Mouse (Mus musculus): ENCODE data around the gene Aspg.

Gene Aspg

DNA sequence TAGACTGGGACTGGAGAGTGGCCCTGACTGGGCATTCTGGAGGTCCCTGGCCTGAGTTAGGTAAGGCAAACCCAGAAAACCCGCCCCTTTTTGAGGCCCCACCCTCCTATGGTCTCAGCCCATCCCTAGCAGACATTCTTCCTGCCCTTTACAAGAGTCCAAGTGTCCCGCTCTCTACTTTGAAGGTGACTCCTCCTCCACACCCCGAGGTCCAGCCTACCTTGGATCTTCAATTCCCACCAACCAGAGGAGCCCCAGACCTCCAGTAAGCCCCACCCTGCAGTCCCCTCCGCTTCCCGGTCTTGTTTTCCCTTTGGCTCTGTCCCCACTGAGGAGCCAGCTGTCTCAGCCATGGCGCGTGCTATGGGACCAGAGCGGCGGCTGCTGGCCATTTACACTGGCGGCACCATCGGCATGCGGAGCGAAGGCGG is at the start of gene Aspg:
TSS of gene Aspg (plus strand) at position 139 of the 431 bp plus-strand sequence.
- DNase-seq = no peak

- DNase-seq = peak; percentile 58
These were observed 28.8 kb upstream of the Aspg start for GRCm38 (mm10) chr12:112077651-112078050.

DNA sequence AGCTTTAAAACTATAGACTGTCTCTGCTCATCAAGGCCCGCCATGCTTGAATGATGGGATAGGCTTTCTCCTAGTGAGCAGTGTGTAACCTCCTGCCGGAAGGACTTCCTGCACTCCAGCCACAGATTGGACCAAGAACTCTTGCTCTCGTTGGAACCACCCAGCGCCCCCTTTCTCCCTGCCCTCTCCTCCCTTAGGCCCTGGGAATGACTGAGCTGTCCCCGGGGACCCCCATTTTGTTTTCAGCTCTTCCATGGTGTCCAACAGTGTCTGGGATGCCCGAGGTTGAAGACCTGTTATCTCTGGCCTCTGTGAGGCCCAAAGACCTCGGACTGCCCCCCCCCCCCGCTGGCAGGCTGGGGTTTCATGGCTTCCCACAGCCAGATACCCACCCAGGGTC is 26.6 kb upstream of the Aspg start:
- DNase-seq = no peak

GRCm38 (mm10) chr12:112080911-112081310 is 25.6 kb upstream of the Aspg start:
- no peak for DNase-seq

GRCm38 (mm10) chr12:112082241-112082640 is 24.2 kb upstream of the Aspg start:
- no peak for DNase-seq

DNA sequence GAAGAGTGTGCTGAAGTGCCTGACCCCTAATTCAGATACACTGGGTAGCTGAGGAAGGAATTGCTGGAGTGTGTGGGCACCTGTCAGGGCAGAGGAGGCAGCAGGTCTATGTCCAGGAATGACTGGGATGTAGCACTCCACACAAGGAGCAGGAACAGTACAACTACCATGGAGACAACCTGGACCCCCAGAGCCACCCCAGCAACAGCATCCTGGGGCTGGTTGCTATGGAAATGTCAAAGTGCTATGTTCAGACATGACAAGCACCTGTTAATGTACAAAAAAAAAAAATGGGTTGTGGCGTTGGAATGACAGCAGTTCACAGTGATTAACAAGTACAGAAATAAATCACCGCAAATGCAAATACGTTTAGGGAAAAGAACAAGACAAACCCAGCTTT is 20.2 kb upstream of the Aspg start:
- DNase-seq = no peak

DNA sequence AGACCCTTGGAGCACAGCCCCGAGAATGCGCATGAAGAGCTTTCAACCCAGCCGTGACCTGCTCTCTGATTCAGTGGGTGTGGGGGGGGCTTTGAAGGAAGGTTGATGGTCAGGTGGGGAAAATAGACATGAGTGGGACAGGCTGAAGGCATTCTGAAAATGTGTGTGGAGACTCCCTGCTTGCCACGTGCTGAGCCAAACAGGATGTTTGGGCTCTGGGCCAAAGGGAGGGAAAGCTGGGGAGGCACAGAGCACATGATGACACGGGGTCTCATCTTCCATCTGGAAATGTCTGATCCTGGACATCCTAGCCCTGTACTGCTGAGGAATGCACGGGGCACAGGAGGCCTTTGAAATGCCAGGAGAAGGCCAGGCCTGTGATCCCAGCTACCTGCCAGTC is 19.8 kb upstream of the Aspg start:
- DNase-seq = no peak

- DNase-seq = no peak
These were observed 17.7 kb upstream of the Aspg start for GRCm38 (mm10) chr12:112088609-112089324.

DNA sequence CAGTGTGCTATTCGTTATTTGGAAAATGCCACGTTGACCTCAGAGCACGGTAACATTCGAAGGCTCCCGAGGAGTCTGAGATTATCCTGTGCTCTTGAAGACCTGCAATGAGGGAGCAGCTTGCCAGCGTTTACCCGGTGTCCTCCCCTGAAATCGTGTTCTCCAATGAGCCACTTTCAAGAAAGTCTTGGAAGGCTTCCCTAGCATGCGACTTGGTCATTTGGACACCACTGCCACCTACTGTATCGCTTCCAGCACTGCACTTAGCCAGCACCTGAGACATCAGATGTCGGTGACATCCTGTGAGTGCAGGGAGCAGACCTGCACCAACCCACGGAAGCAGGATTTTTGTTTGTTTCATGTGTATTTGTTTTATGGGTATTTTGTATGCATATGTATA is 15.4 kb upstream of the Aspg start:
- DNase-seq = peak; percentile 87

- DNase-seq = no peak
These were observed 12.1 kb upstream of the Aspg start for GRCm38 (mm10) chr12:112094261-112094880.

DNA sequence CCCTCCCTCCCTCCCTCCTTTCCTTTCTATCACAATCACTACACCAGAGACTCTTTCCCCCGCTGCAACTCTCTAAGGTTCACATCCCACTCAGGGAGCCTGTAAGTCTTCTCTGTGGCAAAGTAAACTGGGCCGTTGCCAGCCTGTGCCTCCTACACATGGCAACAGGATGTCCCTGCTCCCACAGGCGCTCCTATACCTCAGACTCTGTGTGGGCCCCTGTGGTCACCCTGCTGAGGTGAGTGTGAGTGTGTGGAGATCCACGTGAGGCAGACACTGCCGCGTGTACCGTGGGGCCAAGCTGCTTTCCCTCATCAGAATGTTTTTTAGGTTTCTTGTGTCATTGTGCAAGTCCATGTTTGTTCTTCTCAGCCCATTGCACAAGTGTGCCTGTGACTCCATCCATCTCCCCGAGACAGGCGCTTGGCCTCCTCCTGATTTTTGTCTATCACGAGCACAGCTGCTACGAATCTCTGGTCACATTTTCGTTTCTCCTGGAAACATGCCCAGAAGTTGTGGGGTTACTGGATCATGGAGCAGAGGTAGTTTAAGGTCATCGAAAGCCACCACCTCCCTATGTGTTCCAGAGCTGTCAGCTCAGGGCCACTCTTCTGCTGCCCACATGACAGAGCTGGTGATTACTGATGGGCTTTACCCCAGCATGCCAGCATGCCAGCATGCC is 10.3 kb upstream of the Aspg start:
- no peak for DNase-seq

- DNase-seq = no peak
These were observed 9.8 kb upstream of the Aspg start for GRCm38 (mm10) chr12:112096733-112097117.

DNA sequence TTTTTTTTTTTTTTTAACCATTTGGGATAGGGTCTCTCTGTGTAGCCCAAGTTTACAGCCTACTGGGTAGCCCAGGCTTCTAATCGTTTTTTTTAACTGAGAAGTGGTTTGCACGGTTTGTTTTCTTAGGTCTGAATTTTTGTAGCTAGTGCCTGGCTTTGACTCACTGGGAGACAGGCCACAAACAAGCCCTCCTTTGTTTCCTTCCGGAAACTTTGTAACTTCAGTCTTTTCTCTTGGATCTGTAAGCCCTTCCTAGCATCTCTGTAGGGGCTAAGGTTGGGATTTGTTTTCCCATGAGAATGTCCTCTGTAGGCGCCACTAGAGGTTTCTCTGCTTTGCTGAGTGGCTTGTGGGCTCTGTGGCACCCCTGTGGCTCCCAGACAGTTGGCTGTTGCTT is 6.4 kb upstream of the Aspg start:
- no peak for DNase-seq

DNA sequence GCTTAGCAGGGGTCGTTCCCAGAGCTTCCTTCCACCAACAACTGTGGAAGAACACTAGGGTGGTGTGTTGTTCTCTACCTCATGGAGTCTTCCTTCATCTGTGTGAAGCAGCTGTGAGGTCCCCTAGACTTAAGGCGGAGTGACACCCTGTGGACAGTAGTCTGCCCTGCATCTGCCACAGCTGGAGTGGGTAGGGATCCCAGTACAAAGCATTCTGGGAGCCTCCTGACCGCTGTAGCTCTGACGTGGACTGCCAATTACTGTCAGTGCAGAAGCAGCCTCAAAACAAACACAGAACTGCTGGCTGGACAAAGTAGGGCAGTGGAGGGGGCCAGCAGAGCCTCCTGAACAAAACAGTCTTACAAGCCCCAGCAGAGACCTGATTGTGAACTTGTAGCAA is 5.4 kb upstream of the Aspg start:
- DNase-seq = no peak

DNA sequence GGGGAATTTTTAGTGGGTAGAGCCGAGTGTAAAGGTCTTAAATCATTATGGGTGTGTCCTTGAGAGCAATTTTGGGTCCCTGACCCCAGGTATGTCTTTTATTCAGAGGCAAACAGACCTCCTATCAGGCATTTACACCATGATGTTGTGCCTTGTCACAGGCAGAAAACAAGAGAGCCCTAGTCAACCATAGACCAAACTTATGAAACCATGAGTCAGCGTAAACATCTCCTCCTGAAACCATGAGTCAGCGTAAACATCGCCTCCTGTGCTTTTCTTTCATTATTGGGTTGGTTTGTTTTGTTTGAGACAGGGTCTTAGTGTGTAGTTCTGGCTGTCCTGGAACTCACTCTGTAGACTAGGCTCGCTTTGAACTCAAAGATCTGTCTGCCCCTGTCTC is 3.3 kb upstream of the Aspg start:
- no peak for DNase-seq

DNA sequence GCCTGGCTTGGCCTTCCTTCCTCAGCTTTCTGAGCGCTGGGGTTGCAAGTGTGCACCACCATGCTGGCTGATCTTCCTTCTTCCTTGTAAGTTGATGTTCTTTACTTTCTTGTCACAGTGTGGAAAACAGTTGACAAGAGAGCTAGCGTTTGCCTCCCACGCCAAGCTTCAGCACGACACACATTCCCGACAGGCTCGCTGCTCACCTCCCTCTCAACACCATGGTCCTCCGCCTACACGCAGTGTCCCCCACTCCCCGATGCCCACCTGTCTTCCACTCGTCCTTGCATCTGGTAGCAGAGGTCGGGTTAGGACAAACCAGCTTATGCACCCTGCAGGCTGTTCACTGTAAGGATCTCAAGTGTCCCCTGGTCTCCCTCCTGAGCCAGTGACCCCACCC is 1.6 kb upstream of the Aspg start:
- no peak for DNase-seq

DNA sequence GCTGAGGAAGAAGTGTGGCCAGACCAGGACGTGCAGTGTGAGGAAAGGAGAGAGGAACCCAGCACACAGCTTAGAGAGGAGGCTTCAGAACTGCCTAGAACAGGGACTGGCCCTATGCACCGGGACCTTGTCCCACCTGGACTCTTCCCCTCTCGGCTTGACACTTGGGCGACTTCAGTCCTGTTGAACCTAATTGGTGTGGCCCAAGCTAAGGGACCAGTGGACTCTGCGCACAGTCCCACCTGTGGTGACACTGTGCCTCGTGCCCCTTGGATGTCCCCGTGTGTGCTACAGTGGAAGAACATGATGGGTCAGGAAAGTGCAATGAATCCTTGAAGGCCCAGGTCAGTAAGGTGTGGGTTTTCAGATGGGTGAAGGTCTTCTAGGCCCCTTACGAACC is 1.2 kb downstream of the Aspg start:
- no peak for DNase-seq

GRCm38 (mm10) chr12:112108696-112109445 is 2.4 kb downstream of the Aspg start:
- DNase-seq = no peak

GRCm38 (mm10) chr12:112109701-112110100 is 3.2 kb downstream of the Aspg start:
- DNase-seq = no peak

DNA sequence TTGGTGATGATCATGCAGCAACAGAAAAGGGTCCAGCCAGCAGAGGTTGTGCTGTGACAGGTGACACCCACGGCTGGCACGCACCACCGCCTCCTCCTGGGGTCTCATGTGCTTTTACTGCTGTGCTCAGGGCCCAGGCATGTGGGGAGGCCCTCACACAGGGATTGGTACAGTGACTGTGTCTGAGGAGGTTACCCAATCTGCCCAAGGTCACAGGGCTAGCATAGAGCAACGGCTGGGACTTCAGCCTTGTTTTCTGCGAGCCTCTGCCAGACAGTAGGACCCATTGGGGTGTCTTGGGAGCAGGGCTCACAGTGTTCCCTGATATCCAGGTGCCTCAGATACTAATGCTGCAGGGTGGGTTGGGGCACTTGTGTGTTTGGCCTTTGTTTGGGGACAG is 4.8 kb downstream of the Aspg start:
- DNase-seq = no peak

GRCm38 (mm10) chr12:112112235-112112634 is 5.8 kb downstream of the Aspg start:
- no peak for DNase-seq

- DNase-seq = no peak
These were observed 6.4 kb downstream of the Aspg start for GRCm38 (mm10) chr12:112112686-112113396.

DNA sequence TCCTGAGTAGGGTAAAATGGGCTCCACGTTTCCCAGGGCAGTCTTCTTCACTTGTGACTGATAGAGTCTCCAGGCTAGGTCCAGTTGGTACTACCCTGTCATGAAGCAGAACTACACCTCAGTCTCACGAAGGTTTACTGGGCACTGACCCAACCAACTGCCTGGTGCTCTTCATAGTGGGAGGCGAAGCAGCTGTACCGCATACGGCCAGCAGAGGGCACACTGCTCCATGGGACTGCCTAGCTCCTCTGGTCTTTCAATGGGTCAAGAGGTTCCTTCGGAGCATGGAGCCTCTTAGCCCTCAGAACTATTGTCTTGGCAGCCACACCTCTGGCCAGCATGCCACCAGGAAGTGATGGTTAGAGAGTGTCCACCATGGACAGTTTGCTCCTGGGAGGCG is 7.2 kb downstream of the Aspg start:
- peak; percentile 79 for DNase-seq
